Mouse (Mus musculus) liver, postnatal 0 days (tissue): ENCODE data around the gene Hfm1. TPM values are rescaled to one million over a fixed set of nuclear protein-coding genes. Genes with fewer than 3 reads are reported as not detected.
A peak's percentile ranks its signal among the peaks of the same experiment; 100 is the strongest.

ENCODE experiments used
- ATAC-seq: fragments of 200-750 bp; cut with Nextera tagmentation; 2 replicates; pipeline ENCODE4 v1.8.0; 2017; ENCODE audit warnings: mild to moderate bottlenecking, moderate library complexity
- DNase-seq: peaks from one replicate; pipeline ENCODE4 v3.0.0-alpha.2; 2016
- H3K27ac ChIP-seq: fragments of 300-500 bp; sonication (generic); 2 replicates; pipeline ENCODE4 v1.5.1; 2014; ENCODE audit warnings: antibody characterized with exemption, moderate library complexity, mild to moderate bottlenecking, low read depth
- H3K27me3 ChIP-seq: fragments of 300-500 bp; sonication (generic); 2 replicates; pipeline ENCODE4 v1.6.1; 2014; ENCODE audit warnings: low read length, control low read depth, mixed read lengths; ENCODE audit not compliant: insufficient read depth
- H3K36me3 ChIP-seq: fragments of 300-500 bp; sonication (generic); replicated peaks from 2 replicates; pipeline ENCODE4 v1.6.1; 2014; ENCODE audit warnings: mild to moderate bottlenecking, control low read depth, low read length, moderate library complexity, mixed read lengths; ENCODE audit not compliant: insufficient read depth
- H3K4me1 ChIP-seq: fragments of 300-500 bp; sonication (generic); 2 replicates; pipeline ENCODE4 v1.6.1; 2014; ENCODE audit warnings: antibody characterized with exemption, mild to moderate bottlenecking, control low read depth; ENCODE audit not compliant: insufficient read depth
- H3K4me2 ChIP-seq: fragments of 300-500 bp; sonication (generic); 2 replicates; pipeline ENCODE4 v1.6.1; 2014; ENCODE audit warnings: low read depth, mild to moderate bottlenecking, low read length, moderate library complexity, mixed read lengths
- H3K4me3 ChIP-seq: fragments of 300-500 bp; sonication (generic); 2 replicates; pipeline ENCODE4 v1.5.1; 2014; ENCODE audit warnings: low read depth, low read length
- H3K9ac ChIP-seq: fragments of 300-500 bp; sonication (generic); replicated peaks from 2 replicates; pipeline ENCODE4 v1.6.1; 2014; ENCODE audit warnings: mild to moderate bottlenecking, moderate library complexity
- H3K9me3 ChIP-seq: fragments of 300-500 bp; sonication (generic); 2 replicates; pipeline ENCODE4 v1.6.1; 2016; ENCODE audit warnings: mild to moderate bottlenecking, control low read depth, low read length, mixed read lengths
- CTCF ChIP-seq: sonication (generic); IDR thresholded peaks from 2 replicates; pipeline ENCODE4 v1.5.1; 2016; ENCODE audit warnings: antibody characterized with exemption, low read depth
- EP300 ChIP-seq: IDR thresholded peaks from 2 replicates; pipeline ENCODE4 v1.6.1; 2016; ENCODE audit warnings: antibody characterized with exemption, low read depth, mild to moderate bottlenecking
- WGBS: fragments of 180-500 bp; shearing (Covaris S2); extraction: QIAGEN DNeasy Blood & Tissue Kit; methylation state at CpG from one replicate; pipeline ENCODE4 v1.1.7; 2014; ENCODE audit not compliant: insufficient replicate concordance; 5-methylcytosine and 5-hydroxymethylcytosine counted together
- polyA plus RNA-seq: library from polyadenylated mRNA; unstranded; fragments of >200 nt; fragmentation: Nextera tagmentation; extraction: Ambion mirVana; gene quantifications from 2 replicates; pipeline ENCODE4 v1.2.1, GENCODE M21; 2015

Gene Hfm1
- polyA plus RNA-seq, 1 experiment from 2014 or later, result not detected

DNA sequence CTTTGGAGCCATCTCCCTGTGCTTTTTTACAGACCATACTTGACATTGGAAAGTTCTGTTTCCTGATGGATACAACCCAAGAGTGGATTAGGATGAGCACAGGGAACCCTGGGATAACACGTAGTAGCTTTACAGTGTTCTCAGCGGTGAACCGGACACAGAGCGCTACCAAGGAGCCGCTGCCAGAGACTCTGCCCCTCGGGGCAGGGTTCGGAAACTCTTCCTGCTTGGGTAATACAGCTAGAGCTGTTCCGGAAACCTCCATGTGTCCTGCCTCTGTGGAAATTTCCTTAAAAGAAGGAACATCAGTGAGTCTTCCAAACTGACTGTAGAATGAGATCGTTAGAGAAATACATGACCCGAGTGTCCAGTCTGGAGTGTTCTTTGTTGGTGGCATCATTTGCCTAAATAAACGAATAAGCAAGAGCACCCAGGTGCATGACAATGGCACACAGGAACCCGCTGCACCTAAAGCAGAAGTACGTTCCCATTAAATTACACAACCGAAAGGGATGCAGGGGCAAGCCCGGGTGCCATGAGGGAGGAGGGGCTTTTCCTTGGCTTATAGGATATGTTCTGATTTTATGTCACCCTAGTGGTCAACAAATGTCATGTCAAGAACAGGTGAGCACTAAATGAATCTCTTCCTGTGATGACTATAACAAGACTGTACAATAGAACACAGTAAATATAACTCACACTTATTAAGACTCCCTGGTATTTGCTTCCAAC, 110.0 kb downstream of the Hfm1 start:
- TF ChIP-seq CTCF (peak; percentile 19; the same call in 1 of the 2 replicates), EP300 (no peak)
- no peak overlapping the region for H3K4me3 ChIP-seq
- peaks cover 5% of the 10 kb centered on the region; the same call in 1 of the 2 replicates for H3K4me1 ChIP-seq
- 54% methylated on average over 15 of the region's 15 CpGs for WGBS
- H3K27me3 ChIP-seq, result no peaks in the 10 kb centered on the region
- no peaks in the 10 kb centered on the region for H3K36me3 ChIP-seq
- ATAC-seq, result peak; percentile 44; the same call in 1 of the 2 replicates
- H3K27ac ChIP-seq, result no peak overlapping the region
- H3K9me3 ChIP-seq, result no peaks in the 10 kb centered on the region
- H3K4me2 ChIP-seq, result peak overlapping the region; percentile 55
- no peak overlapping the region for H3K9ac ChIP-seq
- no peak for DNase-seq

DNA sequence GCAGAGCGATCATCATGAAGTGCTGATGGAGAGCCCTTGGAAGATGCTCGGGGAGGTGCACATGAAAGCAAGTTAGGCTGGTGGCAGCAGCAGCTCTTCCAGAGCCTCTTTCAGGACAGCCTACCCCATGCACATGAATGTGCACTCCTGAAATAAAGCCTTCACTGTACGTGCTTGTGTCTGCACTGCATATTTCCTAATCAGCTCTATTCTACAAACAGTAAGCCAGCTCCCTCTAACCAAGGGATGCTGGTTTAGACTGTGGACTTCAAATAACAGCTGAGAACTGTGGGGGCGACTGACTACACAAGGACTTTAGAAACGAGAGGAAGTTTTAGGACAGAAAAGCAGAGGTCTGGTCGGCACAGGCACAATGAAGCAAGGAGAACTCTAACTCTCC, 111.5 kb downstream of the Hfm1 start:
- ATAC-seq (0 out of 2 replicates have a peak, but pooled peaks have one; percentile 29), DNase-seq (no peak)
- no peak overlapping the region for H3K9ac ChIP-seq
- peaks cover 5% of the 10 kb centered on the region; the same call in 1 of the 2 replicates for H3K4me1 ChIP-seq
- H3K27me3 ChIP-seq, result no peaks in the 10 kb centered on the region
- no peaks in the 10 kb centered on the region for H3K36me3 ChIP-seq
- 37% methylated on average over 6 of the region's 6 CpGs for WGBS
- no peak overlapping the region for H3K4me2 ChIP-seq
- no peak overlapping the region for H3K4me3 ChIP-seq
- H3K9me3 ChIP-seq, result no peaks in the 10 kb centered on the region
- TF ChIP-seq EP300 (no peak), CTCF (no peak)
- H3K27ac ChIP-seq, result no peak overlapping the region

DNA sequence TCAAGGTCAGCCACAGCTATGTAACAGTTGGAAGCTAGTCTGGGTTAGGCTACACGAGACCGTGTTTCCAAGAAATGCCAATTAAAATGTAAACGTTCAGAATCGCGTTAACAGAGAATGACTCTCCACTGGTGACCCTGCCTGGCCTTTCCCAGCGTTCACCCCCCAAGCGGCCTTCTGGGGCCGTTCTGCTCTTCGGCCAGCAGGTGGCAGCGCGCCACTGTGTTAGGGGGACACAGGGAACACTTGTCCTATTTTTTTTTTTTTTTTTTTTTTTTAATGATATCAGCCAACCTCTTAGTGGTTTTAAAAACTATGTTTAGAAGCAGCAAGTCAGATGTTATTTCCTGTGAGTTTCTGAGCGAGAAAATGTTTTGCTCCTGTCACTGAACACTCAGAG, 123.0 kb downstream of the Hfm1 start:
- Histone ChIP-seq H3K9me3 (no peaks in the 10 kb centered on the region), H3K4me1 (peaks cover 12% of the 10 kb centered on the region), H3K36me3 (no peaks in the 10 kb centered on the region), H3K4me3 (no peak overlapping the region), H3K9ac (no peak overlapping the region), H3K4me2 (peak overlapping the region; percentile 26; the same call in 1 of the 2 replicates), H3K27ac (no peak overlapping the region), H3K27me3 (no peaks in the 10 kb centered on the region; the same call in 1 of the 2 replicates)
- ATAC-seq (no peak; the same call in 1 of the 2 replicates), DNase-seq (peak; percentile 73)
- TF ChIP-seq EP300 (no peak), CTCF (peak; percentile 79)
- 3% methylated on average over 12 of the region's 12 CpGs for WGBS

DNA sequence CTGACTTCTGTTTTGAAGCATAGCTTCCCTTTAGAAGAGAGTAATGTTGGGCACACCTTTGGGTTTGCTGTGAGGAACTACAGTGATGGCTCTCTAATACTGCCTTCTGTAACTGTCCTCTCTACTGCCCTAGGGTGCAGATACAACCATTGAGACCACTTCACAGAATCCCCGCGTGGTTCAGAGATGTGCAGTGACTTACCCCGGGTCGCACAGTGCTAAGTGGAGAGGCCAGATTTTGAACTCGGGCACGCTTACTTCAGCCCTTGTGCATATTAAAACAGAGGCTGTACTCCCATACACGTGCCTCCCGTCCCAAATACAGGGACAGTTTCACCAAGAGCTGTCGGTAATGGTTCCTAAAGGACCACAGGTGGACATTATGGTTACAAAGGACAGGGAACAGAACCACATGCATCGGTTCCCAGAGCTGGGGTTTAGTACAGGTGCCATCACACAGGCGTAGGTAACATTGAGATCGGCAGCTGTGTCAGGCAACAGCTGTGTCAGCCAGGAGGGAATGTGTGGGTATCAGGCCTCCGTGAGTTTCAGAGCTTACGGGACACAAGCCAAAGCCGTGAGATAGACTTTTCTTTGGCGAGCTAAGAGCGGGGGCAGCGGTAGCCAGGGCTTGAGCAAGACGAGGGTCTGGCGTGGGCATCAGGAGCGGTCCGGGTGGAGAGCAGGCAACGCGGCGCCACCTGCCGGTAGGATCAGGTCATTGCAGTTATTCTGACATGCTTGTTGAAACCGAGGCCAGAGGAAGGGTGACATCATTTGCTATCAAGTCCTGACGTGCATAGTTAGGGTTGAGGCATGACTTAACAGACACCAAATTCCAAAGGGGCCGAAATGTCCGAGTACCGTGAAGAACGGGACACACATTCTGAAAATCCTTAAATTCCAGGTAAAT, 124.0 kb downstream of the Hfm1 start:
- ATAC-seq, result peak; percentile 78
- Histone ChIP-seq H3K4me1 (peaks cover 12% of the 10 kb centered on the region), H3K27ac (no peak overlapping the region), H3K4me3 (peak overlapping the region; percentile 19; the same call in 1 of the 2 replicates), H3K9ac (0 out of 2 replicates have a peak overlapping the region, but pooled peaks have one; percentile 12), H3K36me3 (no peaks in the 10 kb centered on the region), H3K27me3 (no peaks in the 10 kb centered on the region; the same call in 1 of the 2 replicates), H3K9me3 (no peaks in the 10 kb centered on the region), H3K4me2 (peak overlapping the region; percentile 59)
- peak; percentile 89 for DNase-seq
- WGBS, result 7% methylated on average over 32 of the region's 32 CpGs
- peak; percentile 98 for TF ChIP-seq CTCF
- no peak for TF ChIP-seq EP300

DNA sequence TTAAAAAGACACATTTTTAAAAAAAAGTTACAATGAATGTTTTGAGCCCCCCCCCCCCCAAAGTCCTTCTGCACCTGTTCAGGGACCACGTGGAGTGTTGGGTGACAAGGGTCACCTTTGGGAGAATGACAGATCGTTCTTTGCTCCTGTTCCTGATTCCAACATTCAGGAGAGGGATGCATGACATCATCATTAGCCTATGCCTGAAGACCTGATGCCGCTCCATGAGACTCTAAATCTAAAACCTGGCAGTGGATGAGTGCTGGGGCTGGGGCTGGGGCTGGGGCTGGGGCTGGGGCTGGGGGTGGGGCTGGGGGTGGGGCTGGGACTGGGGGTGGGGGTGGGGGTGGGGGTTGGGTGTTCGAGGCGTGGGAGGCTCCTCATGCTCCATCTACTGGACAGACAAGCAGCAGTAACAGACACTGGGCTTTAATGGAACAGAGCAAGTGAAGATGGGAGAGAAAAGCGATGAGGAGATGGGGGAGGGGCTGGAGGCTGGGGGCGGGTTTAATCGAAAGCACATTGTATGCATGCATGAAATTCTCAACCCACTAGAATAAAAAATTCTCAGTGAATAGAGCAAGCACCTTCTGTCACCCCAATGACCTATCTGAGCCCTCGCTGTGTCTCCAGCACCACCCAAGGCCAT, 124.8 kb downstream of the Hfm1 start:
- Histone ChIP-seq H3K27ac (no peak overlapping the region), H3K9ac (no peak overlapping the region), H3K27me3 (no peaks in the 10 kb centered on the region; the same call in 1 of the 2 replicates), H3K4me1 (peaks cover 12% of the 10 kb centered on the region), H3K9me3 (no peaks in the 10 kb centered on the region), H3K36me3 (no peaks in the 10 kb centered on the region), H3K4me3 (no peak overlapping the region), H3K4me2 (no peak overlapping the region)
- DNase-seq (no peak), ATAC-seq (peak; percentile 73)
- WGBS, result 28% methylated on average over 9 of the region's 9 CpGs
- no peak for TF ChIP-seq CTCF
- no peak for TF ChIP-seq EP300

DNA sequence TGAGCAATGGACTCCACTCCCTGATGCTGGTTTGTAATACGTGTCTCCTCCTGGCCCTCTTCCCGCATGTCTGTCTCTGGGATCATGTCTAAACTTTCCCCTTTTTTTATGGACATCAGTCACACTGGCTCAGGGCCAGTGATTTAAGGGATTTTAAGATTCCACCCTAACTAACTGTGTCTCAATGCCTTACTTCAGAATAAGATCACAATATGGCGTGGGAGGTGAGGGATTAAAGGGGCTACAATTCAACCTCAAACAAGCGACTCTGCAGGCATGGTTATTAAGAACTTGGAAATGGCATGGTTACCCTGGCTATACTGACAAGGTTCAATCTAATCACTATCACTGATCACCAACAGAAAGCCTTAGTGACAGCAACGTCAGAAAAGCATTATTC, 128.2 kb downstream of the Hfm1 start:
- H3K4me3 ChIP-seq, result no peak overlapping the region
- no peak overlapping the region for H3K9ac ChIP-seq
- no peaks in the 10 kb centered on the region for H3K36me3 ChIP-seq
- TF ChIP-seq EP300, result no peak
- no peak for TF ChIP-seq CTCF
- WGBS, result 70% methylated on average over 5 of the region's 5 CpGs
- no peaks in the 10 kb centered on the region for H3K9me3 ChIP-seq
- H3K4me2 ChIP-seq, result no peak overlapping the region
- H3K27me3 ChIP-seq, result no peaks in the 10 kb centered on the region; the same call in 1 of the 2 replicates
- H3K4me1 ChIP-seq, result peaks cover 11% of the 10 kb centered on the region
- H3K27ac ChIP-seq, result no peak overlapping the region
- DNase-seq, result no peak
- ATAC-seq, result no peak
